Comparison of ENCODE assay signal across 10 mouse cellular contexts in the genomic region with DNA sequence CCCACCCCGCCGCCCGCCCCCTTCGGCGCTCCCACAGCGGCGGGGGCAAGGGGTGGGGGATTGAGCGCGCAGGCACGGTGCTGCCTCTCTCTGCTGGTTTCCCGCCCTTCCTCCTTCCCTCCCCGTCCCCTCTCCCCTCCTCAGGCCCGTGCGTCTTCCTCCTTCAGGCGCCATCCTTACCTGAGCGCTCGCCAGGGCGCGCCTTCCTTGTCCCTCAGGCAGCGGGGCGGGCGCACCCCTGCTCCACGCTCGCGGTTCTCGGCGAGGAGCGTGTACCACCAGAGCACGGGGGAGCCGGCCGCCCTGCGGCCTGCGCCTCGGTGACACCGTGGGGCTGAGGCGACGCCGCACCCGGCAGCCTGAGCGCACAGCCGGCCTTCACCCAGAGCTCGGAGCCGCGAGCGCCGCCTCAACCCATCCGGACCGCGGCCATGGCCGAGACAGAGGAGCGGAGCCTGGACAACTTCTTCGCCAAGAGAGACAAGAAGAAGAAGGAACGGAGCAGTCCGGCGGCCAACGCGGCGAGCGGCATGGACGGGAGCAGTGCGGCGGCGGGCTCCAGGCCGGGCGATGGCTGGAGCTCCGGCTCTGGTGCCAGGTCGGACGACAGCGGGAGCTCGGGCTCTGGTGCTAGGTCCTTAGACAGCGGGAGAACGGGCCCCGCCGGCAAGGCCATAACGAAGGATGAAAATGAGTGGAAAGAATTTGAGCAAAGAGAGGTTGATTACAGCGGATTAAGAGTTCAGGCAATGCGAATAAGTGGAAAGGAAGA. TPM values are rescaled to one million over a fixed set of nuclear protein-coding genes. Genes with fewer than 3 reads are reported as not detected.
DNase-seq lines count a peak whose midpoint lies in the region; ATAC-seq and TF ChIP-seq lines count a peak whose summit lies in the region.
"Had no signal": no experiment of that assay in that cellular context is flagged by ENCODE, and none has a peak within 500 bp of the region (broad histone marks: within the 10 kb centered on the region; RNA-seq: fewer than 3 reads in every experiment).

No protein-coding gene starts in this region.

- TF ChIP-seq POLR2A in brain, embryonic 14.5 days (IDR thresholded peaks at IDR 0.05; ENCODE audit: borderline replicate concordance, extremely low read depth, insufficient read depth, insufficient read length, poor library complexity, severe bottlenecking): no peak

- WGBS in forebrain, embryonic 10.5 days: 8% methylated on average over 77 of the region's 77 CpGs
- WGBS in forebrain, embryonic 16.5 days: 12% methylated on average over 76 of the region's 77 CpGs
- 11% methylated on average over 76 of the region's 77 CpGs for WGBS in hindbrain, postnatal 0 days
- WGBS in midbrain, embryonic 16.5 days: 9% methylated on average over 77 of the region's 77 CpGs

- no peaks in the 10 kb centered on the region for H3K36me3 ChIP-seq in forebrain, embryonic 10.5 days (replicated peaks)
- H3K36me3 ChIP-seq in forebrain, embryonic 16.5 days (ENCODE audit: control insufficient read depth, insufficient read depth): no peaks in the 10 kb centered on the region
- H3K36me3 ChIP-seq in hindbrain, postnatal 0 days (ENCODE audit: insufficient read depth, low read length): no peaks in the 10 kb centered on the region
- no peaks in the 10 kb centered on the region for H3K36me3 ChIP-seq in midbrain, embryonic 16.5 days (ENCODE audit: control insufficient read depth, insufficient read depth, low read length)

- H3K9ac ChIP-seq in forebrain, embryonic 16.5 days (replicated peaks; ENCODE audit: low read depth, low read length): no peak overlapping the region
- H3K9ac ChIP-seq in hindbrain, postnatal 0 days (replicated peaks; ENCODE audit: low read length): no peak overlapping the region
- no peak overlapping the region for H3K9ac ChIP-seq in midbrain, embryonic 16.5 days (ENCODE audit: low read depth, low read length)

- DNase-seq in forebrain, embryonic 10.5 days (ENCODE audit: extremely low spot score, low spot score): no peak
- DNase-seq in brain, embryonic 14.5 days (ENCODE audit: low read depth): peak; percentile 11
- no peak for DNase-seq in hindbrain, postnatal 0 days (ENCODE audit: low spot score)
- no peak for DNase-seq in layer of hippocampus, postnatal 25 days (ENCODE audit: extremely low spot score in 1 of 2, low spot score in 1 of 2)
- DNase-seq in thymus, adult 18-20 months: no peak
- no peak for DNase-seq in right cerebral cortex, adult 2 months (ENCODE audit: low spot score in 2 of 2)
- DNase-seq: right cerebral cortex, postnatal 14 days had no signal

- peak overlapping the region; percentile 49 for H3K4me3 ChIP-seq in forebrain, embryonic 10.5 days
- H3K4me3 ChIP-seq in forebrain, embryonic 16.5 days (replicated peaks; ENCODE audit: low read length): no peak overlapping the region
- H3K4me3 ChIP-seq in hindbrain, postnatal 0 days (ENCODE audit: low read length): peak overlapping the region; percentile 19
- peak overlapping the region; percentile 22 for H3K4me3 ChIP-seq in midbrain, embryonic 16.5 days (ENCODE audit: low read depth, low read length)

- no peak overlapping the region for H3K4me2 ChIP-seq in forebrain, embryonic 16.5 days (ENCODE audit: low read length)
- H3K4me2 ChIP-seq in hindbrain, postnatal 0 days (ENCODE audit: low read depth, low read length): peak overlapping the region; percentile 40
- H3K4me2 ChIP-seq in midbrain, embryonic 16.5 days (ENCODE audit: low read length): peak overlapping the region; percentile 26; the same call in 1 of the 2 replicates

- no peak overlapping the region for H3K27ac ChIP-seq in forebrain, embryonic 10.5 days
- no peak overlapping the region for H3K27ac ChIP-seq in forebrain, embryonic 16.5 days (ENCODE audit: low read length)
- no peak overlapping the region for H3K27ac ChIP-seq in hindbrain, postnatal 0 days
- no peak overlapping the region for H3K27ac ChIP-seq in midbrain, embryonic 16.5 days (ENCODE audit: low read length)

- no peak for TF ChIP-seq CTCF in brain, embryonic 14.5 days (IDR thresholded peaks at IDR 0.05; ENCODE audit: borderline replicate concordance, extremely low read depth, insufficient read depth, insufficient read length)
- no peak for TF ChIP-seq CTCF in hindbrain, postnatal 0 days (IDR thresholded peaks at IDR 0.05; ENCODE audit: low read depth)

- peaks cover 40% of the 10 kb centered on the region for H3K9me3 ChIP-seq in forebrain, embryonic 10.5 days
- H3K9me3 ChIP-seq in forebrain, embryonic 16.5 days (ENCODE audit: control insufficient read depth, low read length): peaks cover 10% of the 10 kb centered on the region
- peaks cover 21% of the 10 kb centered on the region; the same call in 1 of the 2 replicates for H3K9me3 ChIP-seq in hindbrain, postnatal 0 days (ENCODE audit: low read length)
- H3K9me3 ChIP-seq in midbrain, embryonic 16.5 days (replicated peaks; ENCODE audit: control insufficient read depth, low read length, poor library complexity, severe bottlenecking): peaks cover 32% of the 10 kb centered on the region

- H3K4me1 ChIP-seq in forebrain, embryonic 10.5 days: peaks cover 6% of the 10 kb centered on the region; the same call in 1 of the 2 replicates
- no peaks in the 10 kb centered on the region for H3K4me1 ChIP-seq in forebrain, embryonic 16.5 days (replicated peaks; ENCODE audit: control insufficient read depth, insufficient read depth, low read length)
- no peaks in the 10 kb centered on the region for H3K4me1 ChIP-seq in hindbrain, postnatal 0 days (ENCODE audit: insufficient read depth, low read length)
- no peaks in the 10 kb centered on the region for H3K4me1 ChIP-seq in midbrain, embryonic 16.5 days (ENCODE audit: control insufficient read depth, insufficient read depth, low read length)

- ATAC-seq in forebrain, embryonic 16.5 days: no peak
- ATAC-seq in hindbrain, postnatal 0 days: peak; percentile 53; the same call in 1 of the 2 replicates
- 0 out of 2 replicates have a peak, but pooled peaks have one; percentile 28 for ATAC-seq in midbrain, embryonic 16.5 days

- peaks cover 13% of the 10 kb centered on the region for H3K27me3 ChIP-seq in forebrain, embryonic 10.5 days (ENCODE audit: poor library complexity, severe bottlenecking)
- no peaks in the 10 kb centered on the region for H3K27me3 ChIP-seq in forebrain, embryonic 16.5 days (replicated peaks; ENCODE audit: control insufficient read depth, insufficient read depth, low read length)
- H3K27me3 ChIP-seq in hindbrain, postnatal 0 days (ENCODE audit: insufficient read depth, low read length): no peaks in the 10 kb centered on the region
- H3K27me3 ChIP-seq in midbrain, embryonic 16.5 days (ENCODE audit: control insufficient read depth, insufficient read depth, low read depth, low read length): no peaks in the 10 kb centered on the region

RNA-seq across cellular contexts. Expression of gene Gm21411, which starts 23.1 kb away (rescaled TPM):
- polyA plus RNA-seq in forebrain, embryonic 10.5 days (2016; fragmentation: Nextera tagmentation; extraction: Ambion mirVana): not detected in 2 replicates
- polyA plus RNA-seq in forebrain, embryonic 16.5 days (2015; fragmentation: Nextera tagmentation; extraction: Ambion mirVana): not detected in 2 replicates
- not detected in 2 replicates for polyA plus RNA-seq in brain, embryonic 14.5 days (2012; rRNA removed)
- total RNA-seq in hindbrain, postnatal 0 days (2014; rRNA removed): not detected in 2 replicates
- not detected in 2 replicates for polyA plus RNA-seq in hindbrain, postnatal 0 days (2015; fragmentation: Nextera tagmentation; extraction: Ambion mirVana)
- polyA plus RNA-seq in midbrain, embryonic 16.5 days (2015; fragmentation: Nextera tagmentation; extraction: Ambion mirVana): not detected in 2 replicates
- not detected for total RNA-seq in layer of hippocampus, postnatal 25 days (2021)
- polyA plus RNA-seq: C2C12 had no signal

RNA-seq across cellular contexts. Expression of gene Zfp989, which starts 39.3 kb away (rescaled TPM):
- 0.06 TPM in 1 of 2 replicates, not detected in the other for polyA plus RNA-seq in forebrain, embryonic 10.5 days (2016; fragmentation: Nextera tagmentation; extraction: Ambion mirVana)
- polyA plus RNA-seq in forebrain, embryonic 16.5 days (2015; fragmentation: Nextera tagmentation; extraction: Ambion mirVana): not detected in 2 replicates
- polyA plus RNA-seq in brain, embryonic 14.5 days (2012; rRNA removed): 0.06 and 0.07 TPM in 2 replicates
- not detected in 2 replicates for total RNA-seq in hindbrain, postnatal 0 days (2014; rRNA removed)
- 0.06 and 0.08 TPM in 2 replicates for polyA plus RNA-seq in hindbrain, postnatal 0 days (2015; fragmentation: Nextera tagmentation; extraction: Ambion mirVana)
- 0.13 TPM in 1 of 2 replicates, not detected in the other for polyA plus RNA-seq in midbrain, embryonic 16.5 days (2015; fragmentation: Nextera tagmentation; extraction: Ambion mirVana)
- not detected for total RNA-seq in layer of hippocampus, postnatal 25 days (2021)
- polyA plus RNA-seq: C2C12 had no signal
